Mouse (Mus musculus) erythroblast, embryonic 14.5 days (primary cell): Measurements from ENCODE around the gene Rnf111.

Source experiments
- GATA1 ChIP-seq: IDR thresholded peaks from 2 replicates; pipeline ENCODE4 v1.6.1; 2012; ENCODE audit warnings: low read length, inconsistent platforms, mixed read lengths
- TAL1 ChIP-seq: IDR thresholded peaks from 3 replicates; pipeline ENCODE4 v1.6.1; 2012; ENCODE audit warnings: low read length, inconsistent platforms, mixed read lengths

- no peak for TF ChIP-seq TAL1
- TF ChIP-seq GATA1, result no peak
Observed at GRCm38 (mm10) chr9:70396083-70396482, 107.4 kb downstream of the Rnf111 start.
